Comparison of ENCODE assay signal across 13 mouse cellular contexts in genomic region chr2:120652256-120652924, GRCm38 (mm10). TPM values are rescaled to one million over a fixed set of nuclear protein-coding genes. Genes with fewer than 3 reads are reported as not detected.
DNase-seq lines count a peak whose midpoint lies in the region; ATAC-seq and TF ChIP-seq lines count a peak whose summit lies in the region.
"Had no signal": no experiment of that assay in that cellular context is flagged by ENCODE, and none has a peak within 500 bp of the region (broad histone marks: within the 10 kb centered on the region; RNA-seq: fewer than 3 reads in every experiment).

No protein-coding gene starts in this region.

- H3K4me2 ChIP-seq in heart, embryonic 12.5 days, result no peak overlapping the region
- H3K4me2 ChIP-seq in limb, embryonic 15.5 days, result no peak overlapping the region
- H3K4me2 ChIP-seq: hindbrain, embryonic 15.5 days had no signal

- peaks cover 2% of the 10 kb centered on the region; the same call in 1 of the 2 replicates for H3K36me3 ChIP-seq in heart, adult 2 months (ENCODE audit: control insufficient read depth, insufficient read depth, low read length)
- H3K36me3 ChIP-seq in heart, embryonic 12.5 days, result no peaks in the 10 kb centered on the region
- H3K36me3 ChIP-seq in limb, embryonic 15.5 days, result no peaks in the 10 kb centered on the region
- H3K36me3 ChIP-seq: hindbrain, embryonic 15.5 days had no signal

- H3K79me2 ChIP-seq in heart, adult 2 months (replicated peaks; ENCODE audit: control insufficient read depth, insufficient read depth, low read length), result no peaks in the 10 kb centered on the region

- TF ChIP-seq EP300 in heart, adult 2 months (IDR thresholded peaks at IDR 0.05; ENCODE audit: insufficient read depth, low read depth, low read length), result no peak

- peak in 1 of 2 experiments; percentile 8 for DNase-seq in heart, adult 2 months
- DNase-seq in layer of hippocampus, adult 2 months (ENCODE audit: low spot score in 2 of 2), result no peak
- DNase-seq in layer of hippocampus, postnatal 14 days (ENCODE audit: low spot score in 2 of 2), result no peak
- peak; percentile 50 for DNase-seq in 416B (ENCODE audit: low read depth)
- no peak for DNase-seq in ovary, postnatal 14 days (ENCODE audit: low spot score)
- no peak for DNase-seq in gastrocnemius, postnatal 25 days
- DNase-seq: cerebellum, postnatal 36 days; gastrocnemius, postnatal 10 days; right cerebral cortex, adult 18-20 months had no signal

- no peak overlapping the region for H3K9ac ChIP-seq in heart, adult 2 months (ENCODE audit: low read depth, low read length)
- no peak overlapping the region for H3K9ac ChIP-seq in heart, embryonic 12.5 days
- H3K9ac ChIP-seq in limb, embryonic 15.5 days, result no peak overlapping the region
- H3K9ac ChIP-seq: hindbrain, embryonic 15.5 days had no signal

- TF ChIP-seq CTCF in heart, adult 2 months (IDR thresholded peaks at IDR 0.05), result no peak
- no peak for TF ChIP-seq CTCF in layer of hippocampus, adult 2 months (conservative IDR thresholded peaks at IDR 0.05)

- ATAC-seq in heart, embryonic 12.5 days (ENCODE audit: insufficient number of reproducible peaks, low FRiP score), result no peak
- ATAC-seq in limb, embryonic 15.5 days (ENCODE audit: insufficient number of reproducible peaks, low FRiP score, low TSS enrichment, low read depth), result peak; percentile 85

- WGBS in heart, adult 2 months, result 33% methylated on average over 7 of the region's 7 CpGs
- 59% methylated on average over 7 of the region's 7 CpGs for WGBS in heart, embryonic 12.5 days
- WGBS in limb, embryonic 15.5 days, result 54% methylated on average over 7 of the region's 7 CpGs

- no peaks in the 10 kb centered on the region for H3K27me3 ChIP-seq in heart, adult 2 months (ENCODE audit: control insufficient read depth, insufficient read depth, low read length)
- no peaks in the 10 kb centered on the region for H3K27me3 ChIP-seq in heart, embryonic 12.5 days (replicated peaks)
- no peaks in the 10 kb centered on the region for H3K27me3 ChIP-seq in limb, embryonic 15.5 days
- H3K27me3 ChIP-seq: hindbrain, embryonic 15.5 days had no signal

- TF ChIP-seq POLR2A in heart, adult 2 months (IDR thresholded peaks at IDR 0.05; ENCODE audit: insufficient read depth, low read depth, low read length), result no peak

- H3K9me3 ChIP-seq in heart, embryonic 12.5 days (replicated peaks), result no peaks in the 10 kb centered on the region
- H3K9me3 ChIP-seq in limb, embryonic 15.5 days, result no peaks in the 10 kb centered on the region
- H3K9me3 ChIP-seq: hindbrain, embryonic 15.5 days had no signal

- peaks cover 11% of the 10 kb centered on the region for H3K4me1 ChIP-seq in heart, adult 2 months (ENCODE audit: control insufficient read depth, insufficient read depth, low read length)
- peaks cover 9% of the 10 kb centered on the region for H3K4me1 ChIP-seq in heart, embryonic 12.5 days (replicated peaks)
- H3K4me1 ChIP-seq in limb, embryonic 15.5 days, result no peaks in the 10 kb centered on the region
- H3K4me1 ChIP-seq: hindbrain, embryonic 15.5 days had no signal

- intact Hi-C loops in heart, adult 2 months (cut with DNase I), result no loop called here

- H3K27ac ChIP-seq in heart, adult 2 months, result peak overlapping the region; percentile 57
- H3K27ac ChIP-seq in heart, embryonic 12.5 days (ENCODE audit: poor library complexity, severe bottlenecking), result no peak overlapping the region
- 0 out of 2 replicates have a peak overlapping the region, but pooled peaks have one; percentile 10 for H3K27ac ChIP-seq in layer of hippocampus, adult 2 months
- peak overlapping the region; percentile 80 for H3K27ac ChIP-seq in limb, embryonic 15.5 days
- H3K27ac ChIP-seq: hindbrain, embryonic 15.5 days had no signal

- no peak overlapping the region for H3K4me3 ChIP-seq in heart, adult 2 months
- H3K4me3 ChIP-seq in heart, embryonic 12.5 days, result no peak overlapping the region
- no peak overlapping the region for H3K4me3 ChIP-seq in layer of hippocampus, adult 2 months
- H3K4me3 ChIP-seq in limb, embryonic 15.5 days, result no peak overlapping the region
- H3K4me3 ChIP-seq: erythroblast, embryonic 14.5 days; hindbrain, embryonic 15.5 days had no signal

RNA-seq across cellular contexts. Expression of gene Stard9, which starts 23.5 kb away (rescaled TPM):
- 1 to 10 TPM; 6.6 TPM for total RNA-seq in heart, adult 2 months (2021)
- polyA plus RNA-seq in heart, adult 2 months (2012; rRNA removed), result 6.5 and 11.4 TPM in 2 replicates
- 3.2 and 4.0 TPM in 2 replicates for polyA plus RNA-seq in heart, embryonic 12.5 days (2016; fragmentation: Nextera tagmentation; extraction: Ambion mirVana)
- 1 to 10 TPM; 8.1 to 9.9 TPM for total RNA-seq in layer of hippocampus, adult 2 months (2021)
- 10 to 100 TPM; 10.4 to 11.0 TPM for total RNA-seq in layer of hippocampus, postnatal 14 days (2021)
- polyA plus RNA-seq in limb, embryonic 15.5 days (2015; fragmentation: Nextera tagmentation; extraction: Ambion mirVana), result 6.1 and 7.5 TPM in 2 replicates
- total RNA-seq in gastrocnemius, postnatal 25 days (2021), result 1 to 10 TPM; 3.8 to 4.9 TPM

RNA-seq across cellular contexts. Expression of gene Lrrc57, which starts 43.1 kb away (rescaled TPM):
- total RNA-seq in heart, adult 2 months (2021), result 10 to 100 TPM; 14.5 to 14.9 TPM
- polyA plus RNA-seq in heart, adult 2 months (2012; rRNA removed), result 12.1 and 21.1 TPM in 2 replicates
- 18.7 and 20.5 TPM in 2 replicates for polyA plus RNA-seq in heart, embryonic 12.5 days (2016; fragmentation: Nextera tagmentation; extraction: Ambion mirVana)
- 10 to 100 TPM; 34.7 to 43.4 TPM for total RNA-seq in layer of hippocampus, adult 2 months (2021)
- 10 to 100 TPM; 26.0 to 31.6 TPM for total RNA-seq in layer of hippocampus, postnatal 14 days (2021)
- polyA plus RNA-seq in limb, embryonic 15.5 days (2015; fragmentation: Nextera tagmentation; extraction: Ambion mirVana), result 24.4 and 25.4 TPM in 2 replicates
- total RNA-seq in gastrocnemius, postnatal 25 days (2021), result 10 to 100 TPM; 10.7 to 11.3 TPM

RNA-seq across cellular contexts. Expression of gene Haus2, which starts 43.2 kb away (rescaled TPM):
- 10 to 100 TPM in 1 of 2 experiments, 1 to 10 TPM in 1; 9.8 to 10.2 TPM for total RNA-seq in heart, adult 2 months (2021)
- 3.6 and 8.1 TPM in 2 replicates for polyA plus RNA-seq in heart, adult 2 months (2012; rRNA removed)
- 23.9 and 24.9 TPM in 2 replicates for polyA plus RNA-seq in heart, embryonic 12.5 days (2016; fragmentation: Nextera tagmentation; extraction: Ambion mirVana)
- 10 to 100 TPM; 14.9 to 15.7 TPM for total RNA-seq in layer of hippocampus, adult 2 months (2021)
- total RNA-seq in layer of hippocampus, postnatal 14 days (2021), result 10 to 100 TPM; 14.1 to 17.1 TPM
- 21.8 and 23.2 TPM in 2 replicates for polyA plus RNA-seq in limb, embryonic 15.5 days (2015; fragmentation: Nextera tagmentation; extraction: Ambion mirVana)
- total RNA-seq in gastrocnemius, postnatal 25 days (2021), result 1 to 10 TPM; 6.4 to 6.5 TPM
